Mouse (Mus musculus) ES-Bruce4 (cell line): ENCODE measurements at regions not wholly inside any gene's neighbourhood (a gene's known extent, or its start where the extent isn't known, plus 50 kb on each side); places are given as distances from the start of the nearest gene placed in this dataset.

ENCODE experiments used
- H3K27ac ChIP-seq: 2 replicates; pipeline ENCODE4 v1.5.1; 2012; ENCODE audit warnings: low read length, inconsistent platforms; ENCODE audit not compliant: insufficient read depth
- H3K27me3 ChIP-seq: 2 replicates; pipeline ENCODE4 v1.6.1; 2012; ENCODE audit warnings: mild to moderate bottlenecking, low read length, inconsistent platforms; ENCODE audit not compliant: control insufficient read depth, poor library complexity, insufficient read depth, severe bottlenecking
- H3K36me3 ChIP-seq: 2 replicates; pipeline ENCODE4 v1.6.1; 2012; ENCODE audit warnings: inconsistent platforms, mild to moderate bottlenecking, low read length, moderate library complexity; ENCODE audit not compliant: control insufficient read depth, poor library complexity, insufficient read depth, severe bottlenecking
- H3K4me1 ChIP-seq: one replicate; pipeline ENCODE4 v1.8.1; 2011; ENCODE audit warnings: low read length; ENCODE audit not compliant: control insufficient read depth, insufficient read depth
- H3K4me3 ChIP-seq: 2 replicates; pipeline ENCODE4 v1.5.1; 2011; ENCODE audit warnings: low read depth, mild to moderate bottlenecking, low read length
- H3K9ac ChIP-seq: 2 replicates; pipeline ENCODE4 v1.6.1; 2012; ENCODE audit warnings: low read depth, mild to moderate bottlenecking, inconsistent platforms; ENCODE audit not compliant: poor library complexity, severe bottlenecking
- H3K9me3 ChIP-seq: replicated peaks from 2 replicates; pipeline ENCODE4 v1.6.1; 2012; ENCODE audit warnings: mild to moderate bottlenecking, low read length, inconsistent platforms; ENCODE audit not compliant: control insufficient read depth, poor library complexity, insufficient read depth, severe bottlenecking
- CTCF ChIP-seq: IDR thresholded peaks from one replicate; pipeline ENCODE4 v1.8.1; 2011; ENCODE audit warnings: low read depth, low read length
- EP300 ChIP-seq: IDR thresholded peaks from 2 replicates; pipeline ENCODE4 v1.6.1; 2011; ENCODE audit warnings: low read depth, low read length; ENCODE audit not compliant: insufficient read depth
- POLR2A ChIP-seq: IDR thresholded peaks from one replicate; pipeline ENCODE4 v1.8.1; 2011; ENCODE audit warnings: low read length; ENCODE audit not compliant: insufficient read depth

GRCm38 (mm10) chr6:147686927-147687326, 211.3 kb downstream of the Ccdc91 start:
- no peak overlapping the region for H3K4me3 ChIP-seq
- no peaks in the 10 kb centered on the region for H3K4me1 ChIP-seq
- no peaks in the 10 kb centered on the region for H3K36me3 ChIP-seq
- no peak overlapping the region for H3K27ac ChIP-seq
- no peak overlapping the region for H3K9ac ChIP-seq
- TF ChIP-seq EP300 (no peak), POLR2A (no peak), CTCF (peak; percentile 10)
- no peaks in the 10 kb centered on the region for H3K9me3 ChIP-seq
- H3K27me3 ChIP-seq = no peaks in the 10 kb centered on the region

- Histone ChIP-seq H3K9ac (no peak overlapping the region), H3K4me1 (no peaks in the 10 kb centered on the region), H3K36me3 (no peaks in the 10 kb centered on the region), H3K27me3 (no peaks in the 10 kb centered on the region), H3K4me3 (no peak overlapping the region), H3K9me3 (no peaks in the 10 kb centered on the region), H3K27ac (no peak overlapping the region)
- no peak for TF ChIP-seq EP300
- no peak for TF ChIP-seq POLR2A
- no peak for TF ChIP-seq CTCF
These were observed 222.6 kb downstream of the Ccdc91 start for GRCm38 (mm10) chr6:147698255-147698654.

GRCm38 (mm10) chr6:147699449-147699848, 223.8 kb downstream of the Ccdc91 start:
- Histone ChIP-seq H3K27me3 (no peaks in the 10 kb centered on the region), H3K4me1 (no peaks in the 10 kb centered on the region), H3K4me3 (no peak overlapping the region), H3K27ac (no peak overlapping the region), H3K36me3 (no peaks in the 10 kb centered on the region), H3K9ac (no peak overlapping the region), H3K9me3 (no peaks in the 10 kb centered on the region)
- TF ChIP-seq POLR2A = no peak
- no peak for TF ChIP-seq EP300
- TF ChIP-seq CTCF = no peak

- H3K4me3 ChIP-seq = no peak overlapping the region
- H3K36me3 ChIP-seq = no peaks in the 10 kb centered on the region
- no peak overlapping the region for H3K27ac ChIP-seq
- no peaks in the 10 kb centered on the region for H3K9me3 ChIP-seq
- H3K4me1 ChIP-seq = no peaks in the 10 kb centered on the region
- TF ChIP-seq CTCF (no peak), EP300 (no peak), POLR2A (no peak)
- H3K27me3 ChIP-seq = no peaks in the 10 kb centered on the region
- no peak overlapping the region for H3K9ac ChIP-seq
These were observed 225.0 kb downstream of the Ccdc91 start for GRCm38 (mm10) chr6:147700629-147701028.

GRCm38 (mm10) chr6:147701956-147702355, 226.3 kb downstream of the Ccdc91 start:
- Histone ChIP-seq H3K4me1 (no peaks in the 10 kb centered on the region), H3K36me3 (no peaks in the 10 kb centered on the region), H3K27me3 (no peaks in the 10 kb centered on the region), H3K27ac (no peak overlapping the region), H3K4me3 (no peak overlapping the region), H3K9me3 (no peaks in the 10 kb centered on the region), H3K9ac (no peak overlapping the region)
- no peak for TF ChIP-seq CTCF
- no peak for TF ChIP-seq POLR2A
- no peak for TF ChIP-seq EP300

- Histone ChIP-seq H3K36me3 (no peaks in the 10 kb centered on the region), H3K4me3 (no peak overlapping the region), H3K9ac (no peak overlapping the region), H3K9me3 (no peaks in the 10 kb centered on the region), H3K27me3 (no peaks in the 10 kb centered on the region), H3K27ac (no peak overlapping the region), H3K4me1 (no peaks in the 10 kb centered on the region)
- TF ChIP-seq POLR2A (no peak), CTCF (no peak), EP300 (no peak)
These were observed 228.7 kb downstream of the Ccdc91 start for GRCm38 (mm10) chr6:147704297-147704696.

- no peak for TF ChIP-seq CTCF
- TF ChIP-seq POLR2A = no peak
- no peak for TF ChIP-seq EP300
- no peak overlapping the region for H3K9ac ChIP-seq
- H3K27ac ChIP-seq = no peak overlapping the region
- H3K4me1 ChIP-seq = no peaks in the 10 kb centered on the region
- H3K9me3 ChIP-seq = no peaks in the 10 kb centered on the region
- H3K4me3 ChIP-seq = no peak overlapping the region
- no peaks in the 10 kb centered on the region for H3K36me3 ChIP-seq
- H3K27me3 ChIP-seq = no peaks in the 10 kb centered on the region
These were observed 230.3 kb downstream of the Ccdc91 start for GRCm38 (mm10) chr6:147705936-147706335.
